Mouse (Mus musculus) spleen, adult 2 months (tissue): Measurements from ENCODE around the gene Gprin2. TPM values are rescaled to one million over a fixed set of nuclear protein-coding genes. Genes with fewer than 3 reads are reported as not detected.
A peak's percentile ranks its signal among the peaks of the same experiment; 100 is the strongest.

Experiments
- DNase-seq, 2 experiments: peaks; one replicate each; pipeline versions ENCODE4 v3.0.0 to v3.0.0-alpha.2; 2012 to 2021; ENCODE audit warnings: low spot score in 2 of 2, low read depth in 1 of 2
- H3K27ac ChIP-seq: fragments of 200-500 bp; 2 replicates; pipeline ENCODE4 v1.5.1; 2012; ENCODE audit warnings: low read length, inconsistent platforms; ENCODE audit not compliant: insufficient read depth
- H3K27me3 ChIP-seq: fragments of 200-500 bp; 2 replicates; pipeline ENCODE4 v1.6.1; 2012; ENCODE audit warnings: mild to moderate bottlenecking, moderate library complexity, low read length, inconsistent platforms; ENCODE audit not compliant: control insufficient read depth, insufficient read depth
- H3K36me3 ChIP-seq: fragments of 200-500 bp; 2 replicates; pipeline ENCODE4 v1.6.1; 2012; ENCODE audit warnings: mild to moderate bottlenecking, low read length, inconsistent platforms; ENCODE audit not compliant: control insufficient read depth, insufficient read depth
- H3K4me1 ChIP-seq: fragments of 200-500 bp; 2 replicates; pipeline ENCODE4 v1.6.1; 2011; ENCODE audit warnings: inconsistent platforms; ENCODE audit not compliant: control insufficient read depth, insufficient read depth, insufficient read length
- H3K4me3 ChIP-seq: fragments of 200-500 bp; 2 replicates; pipeline ENCODE4 v1.5.1; 2011; ENCODE audit warnings: mild to moderate bottlenecking, inconsistent platforms; ENCODE audit not compliant: insufficient read depth, insufficient read length; ENCODE audit errors: extremely low read depth
- CTCF ChIP-seq: fragments of 200-500 bp; IDR thresholded peaks from 2 replicates; pipeline ENCODE4 v1.5.1; 2011; ENCODE audit warnings: mild to moderate bottlenecking, inconsistent platforms; ENCODE audit not compliant: insufficient read depth, insufficient read length, insufficient replicate concordance; ENCODE audit errors: extremely low read depth
- POLR2A ChIP-seq: fragments of 200-500 bp; IDR thresholded peaks from 2 replicates; pipeline ENCODE4 v1.6.1; 2011; ENCODE audit warnings: low read depth, low read length, inconsistent platforms
- WGBS: fragments of 180-500 bp; shearing (Covaris S2); methylation state at CpG from one replicate; pipeline ENCODE4 v1.1.7; 2018; 5-methylcytosine and 5-hydroxymethylcytosine counted together
- polyA plus RNA-seq: library from polyadenylated mRNA; depleted of rRNA; stranded (reverse); fragments of >200 nt; gene quantifications from 2 replicates; pipeline ENCODE4 v1.2.3, GENCODE M21; 2012; rRNA removed

The Gprin2 gene
- polyA plus RNA-seq, result 0.04 and 0.09 TPM in 2 replicates

DNA sequence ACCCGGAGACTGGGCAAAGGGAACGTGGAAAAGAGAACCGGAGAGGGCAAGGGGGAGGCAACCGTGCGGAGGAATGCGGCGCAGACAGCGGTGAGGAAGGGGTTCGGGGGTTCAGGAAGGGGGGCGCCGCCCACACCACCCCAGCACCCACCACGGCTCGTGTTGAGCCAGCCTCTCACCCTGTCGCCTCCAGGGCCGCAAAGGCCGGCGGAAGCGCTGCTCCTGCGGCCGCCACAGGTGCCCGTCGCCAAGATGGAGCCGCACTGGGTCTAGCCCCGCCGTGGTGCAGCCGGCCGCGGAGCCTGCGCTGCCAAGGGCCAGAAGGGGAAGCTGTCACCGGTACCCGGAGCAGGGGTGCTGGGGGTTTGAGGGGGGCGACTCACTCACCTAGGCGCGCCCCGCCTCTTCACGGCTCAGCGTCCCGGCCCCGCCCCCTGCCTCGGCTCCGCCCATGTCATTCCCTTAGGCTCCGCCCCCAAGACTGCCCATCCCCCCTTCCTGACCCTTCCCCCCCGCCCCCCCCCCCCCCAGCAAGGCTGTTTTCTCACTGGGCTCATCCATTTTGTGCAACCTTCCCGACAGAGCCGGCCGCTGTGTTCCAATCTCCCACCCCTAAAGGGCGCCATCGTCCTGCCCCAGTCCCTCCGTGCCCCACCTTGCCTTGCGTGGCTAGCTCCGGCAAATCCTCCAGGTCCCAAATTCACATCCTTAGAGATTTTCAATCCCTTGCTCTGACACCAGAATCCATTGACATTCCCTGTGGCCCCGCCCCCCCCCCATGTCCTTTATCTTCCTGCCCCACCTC is at the start of gene Gprin2:
Gene Gprin2, minus strand, starts transcription at position 423 of the 805 bp plus-strand sequence.
- Histone ChIP-seq H3K27me3 (0 out of 2 replicates have a peak, but pooled peaks cover 5% of the 10 kb centered on the region), H3K4me3 (peak within 1 kb of the TSS; percentile 37; the same call in 1 of the 2 replicates), H3K27ac (no peak within 1 kb of the TSS), H3K4me1 (peaks cover 4% of the 10 kb centered on the region; the same call in 1 of the 2 replicates), H3K36me3 (no peaks in the 10 kb centered on the region)
- TF ChIP-seq POLR2A (no peak), CTCF (no peak)
- WGBS, result 16% methylated on average over 39 of the region's 52 CpGs
- DNase-seq, result no peak

DNA sequence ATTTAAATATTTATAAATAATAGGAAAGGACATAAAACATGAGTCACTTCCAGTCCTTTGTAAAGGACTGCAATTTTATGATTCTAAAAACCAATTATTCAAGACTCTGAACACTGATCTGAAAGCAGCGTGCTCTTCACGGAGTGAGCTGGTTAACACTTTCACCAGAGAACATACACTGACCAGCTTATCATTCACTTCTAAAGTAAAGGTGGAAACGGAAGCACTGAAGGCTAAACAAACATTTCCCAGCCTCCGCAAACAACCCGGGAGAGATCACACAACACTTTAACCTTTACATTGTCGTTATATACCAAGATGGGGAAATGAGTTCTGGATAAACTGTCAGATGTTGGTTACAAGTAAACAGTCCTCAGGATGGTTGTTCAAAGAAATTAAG is 39.2 kb upstream of the Gprin2 start:
- H3K27ac ChIP-seq, result no peak overlapping the region
- H3K36me3 ChIP-seq, result peaks cover 5% of the 10 kb centered on the region
- WGBS, result 90% methylated on average over 6 of the region's 6 CpGs
- H3K4me3 ChIP-seq, result no peak overlapping the region
- no peak for DNase-seq
- H3K4me1 ChIP-seq, result no peaks in the 10 kb centered on the region
- no peak for TF ChIP-seq POLR2A
- TF ChIP-seq CTCF, result no peak
- H3K27me3 ChIP-seq, result no peaks in the 10 kb centered on the region

DNA sequence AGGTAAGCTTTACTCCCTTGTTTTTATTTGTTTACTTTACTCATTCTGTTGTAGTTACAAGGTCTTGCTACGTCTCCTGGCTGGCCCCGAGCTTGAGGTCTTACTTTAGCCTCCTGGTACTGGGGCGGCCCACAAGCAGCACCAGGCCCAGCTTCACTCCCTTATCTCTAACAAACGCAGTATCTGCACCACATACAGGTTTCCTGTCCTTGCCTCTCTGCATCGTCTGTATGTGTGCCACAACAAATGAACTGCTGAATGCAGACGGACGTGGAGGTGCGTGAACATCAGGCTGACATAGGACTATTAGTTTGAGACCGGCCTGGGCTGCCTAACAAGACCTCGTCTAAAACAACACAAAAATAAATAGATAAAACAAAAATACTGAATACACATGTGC is 38.8 kb upstream of the Gprin2 start:
- WGBS, result 85% methylated on average over 10 of the region's 10 CpGs
- no peak for DNase-seq
- no peak overlapping the region for H3K4me3 ChIP-seq
- no peaks in the 10 kb centered on the region for H3K4me1 ChIP-seq
- peaks cover 5% of the 10 kb centered on the region for H3K36me3 ChIP-seq
- TF ChIP-seq CTCF, result no peak
- TF ChIP-seq POLR2A, result no peak
- no peak overlapping the region for H3K27ac ChIP-seq
- no peaks in the 10 kb centered on the region for H3K27me3 ChIP-seq

- Histone ChIP-seq H3K27me3 (no peaks in the 10 kb centered on the region), H3K4me3 (no peak overlapping the region), H3K36me3 (peaks cover 5% of the 10 kb centered on the region), H3K4me1 (no peaks in the 10 kb centered on the region), H3K27ac (no peak overlapping the region)
- TF ChIP-seq POLR2A (no peak), CTCF (no peak)
- WGBS, result 61% methylated on average over 16 of the region's 16 CpGs
- DNase-seq, result no peak
Measured at GRCm38 (mm10) chr14:34234630-34235380, 33.4 kb upstream of the Gprin2 start.

DNA sequence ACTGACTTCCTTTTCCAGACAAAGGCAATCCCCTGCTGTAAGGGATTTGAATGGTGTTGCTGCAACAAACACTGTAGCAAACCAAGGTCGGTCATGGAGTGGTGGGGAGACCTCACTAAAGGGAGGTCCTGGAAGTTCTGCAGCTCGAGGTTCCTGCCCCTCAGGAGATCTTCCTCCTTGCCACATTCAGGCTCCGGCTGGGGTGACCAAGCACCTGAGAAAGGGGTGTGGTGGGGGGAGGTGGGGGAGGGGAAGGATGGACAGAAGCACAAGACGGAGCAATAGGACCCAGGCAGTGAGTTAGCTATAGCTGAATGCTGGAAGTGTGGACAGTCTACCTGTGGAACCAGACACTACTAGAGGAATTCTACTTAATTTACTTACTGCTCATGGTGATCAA is 32.4 kb upstream of the Gprin2 start:
- Histone ChIP-seq H3K27ac (no peak overlapping the region), H3K4me3 (no peak overlapping the region), H3K4me1 (no peaks in the 10 kb centered on the region), H3K36me3 (peaks cover 5% of the 10 kb centered on the region), H3K27me3 (no peaks in the 10 kb centered on the region)
- no peak for DNase-seq
- TF ChIP-seq POLR2A (no peak), CTCF (no peak)
- 80% methylated on average over 4 of the region's 4 CpGs for WGBS

DNA sequence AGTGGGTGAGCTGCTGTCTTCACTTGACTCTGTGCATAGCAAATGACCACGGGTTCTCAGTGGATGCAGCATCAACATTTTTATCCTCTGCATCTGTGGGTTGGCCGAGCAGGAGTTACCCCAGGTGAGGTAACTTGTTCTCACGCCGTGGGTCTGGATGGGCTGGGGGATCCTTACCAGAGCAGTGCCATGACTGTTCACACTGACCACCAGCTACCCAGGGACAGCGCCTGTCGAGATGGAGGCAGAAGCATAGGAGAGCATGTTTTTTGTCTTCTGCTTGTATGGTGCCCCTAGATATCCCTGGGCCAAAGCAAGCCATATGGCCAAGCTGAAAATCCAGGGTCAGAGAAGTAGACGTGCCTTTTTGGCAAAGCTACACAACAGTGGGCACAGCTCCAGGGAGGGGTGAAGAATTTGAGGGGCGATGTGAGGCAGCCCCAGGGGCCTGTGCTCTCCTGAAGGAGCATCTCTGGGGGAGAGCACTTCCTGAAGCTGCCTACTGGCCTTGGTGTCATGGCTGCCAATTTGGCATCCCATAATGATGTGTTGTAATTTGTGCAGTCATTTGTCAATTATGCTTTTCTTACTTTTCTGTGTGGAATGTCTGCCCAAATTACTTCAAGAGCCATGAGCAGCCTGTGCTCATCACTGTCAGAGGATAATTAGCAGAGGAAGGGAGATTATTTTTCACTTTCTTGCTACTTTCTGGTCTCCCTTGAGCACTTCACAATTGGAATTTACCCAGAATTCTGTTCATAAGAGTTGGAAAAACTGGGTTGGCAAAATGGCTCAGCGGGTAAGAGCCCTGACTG is 31.6 kb upstream of the Gprin2 start:
- no peaks in the 10 kb centered on the region for H3K27me3 ChIP-seq
- peaks cover 5% of the 10 kb centered on the region for H3K36me3 ChIP-seq
- TF ChIP-seq CTCF (no peak), POLR2A (no peak)
- DNase-seq, result no peak
- 90% methylated on average over 9 of the region's 9 CpGs for WGBS
- H3K4me1 ChIP-seq, result no peaks in the 10 kb centered on the region
- H3K27ac ChIP-seq, result no peak overlapping the region
- no peak overlapping the region for H3K4me3 ChIP-seq
